Mouse (Mus musculus): ENCODE measurements around the gene Acap2.

DNA sequence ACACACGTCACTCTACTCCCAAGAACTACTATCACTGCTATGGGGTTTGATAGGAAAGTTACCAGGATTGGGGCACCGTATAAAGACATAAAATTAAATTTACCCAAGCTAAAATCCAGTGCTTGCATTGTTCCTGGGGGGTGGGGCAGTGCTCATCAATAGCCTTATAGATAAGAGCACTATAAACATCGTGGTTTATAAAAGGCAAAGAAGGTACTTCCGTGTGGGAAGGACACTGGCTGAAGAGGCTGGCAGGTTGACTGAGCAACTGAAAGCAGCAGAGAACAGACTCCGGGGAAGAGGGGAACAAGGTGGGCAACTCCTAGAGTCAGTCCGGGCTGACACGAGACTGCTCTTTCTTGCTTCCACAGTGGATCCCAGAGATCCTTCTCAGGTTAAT lies 33.1 kb downstream of the Acap2 start:
- TF ChIP-seq CTCF (IDR thresholded peaks at IDR 0.05; ENCODE audit: control insufficient read depth, insufficient read depth, insufficient read length) (no peak), MYOD1 (IDR thresholded peaks at IDR 0.05; ENCODE audit: control insufficient read depth, insufficient read length, low read depth) (no peak), MYOG (IDR thresholded peaks at IDR 0.05; ENCODE audit: control insufficient read depth, extremely low read depth, insufficient read length) (no peak), FOSL1 (IDR thresholded peaks at IDR 0.05; ENCODE audit: insufficient read depth, low read length, poor library complexity, severe bottlenecking) (no peak)

All from C2C12 (cell line).